ENCODE assay signal across 9 mouse cellular contexts in genomic region chr7:27326101-27326880, GRCm38 (mm10). TPM values are rescaled to one million over a fixed set of nuclear protein-coding genes. Genes with fewer than 3 reads are reported as not detected.
DNase-seq lines count a peak whose midpoint lies in the region; ATAC-seq lines count a peak whose summit lies in the region.
"Had no signal": no experiment of that assay in that cellular context is flagged by ENCODE, and none has a peak within 500 bp of the region (broad histone marks: within the 10 kb centered on the region; RNA-seq: fewer than 3 reads in every experiment).

No protein-coding gene starts in this region.

- 43% methylated on average over 34 of the region's 34 CpGs for WGBS in forebrain, embryonic 16.5 days
- WGBS in hindbrain, embryonic 16.5 days: 30% methylated on average over 34 of the region's 34 CpGs
- WGBS in liver, embryonic 16.5 days (ENCODE audit: insufficient replicate concordance): 37% methylated on average over 34 of the region's 34 CpGs
- 52% methylated on average over 34 of the region's 34 CpGs for WGBS in stomach, embryonic 14.5 days

- H3K9me3 ChIP-seq in forebrain, embryonic 16.5 days (ENCODE audit: control insufficient read depth, low read length): no peaks in the 10 kb centered on the region
- H3K9me3 ChIP-seq in hindbrain, embryonic 16.5 days (ENCODE audit: control insufficient read depth, low read length): no peaks in the 10 kb centered on the region
- no peaks in the 10 kb centered on the region for H3K9me3 ChIP-seq in liver, embryonic 16.5 days (replicated peaks; ENCODE audit: control insufficient read depth, low read length)
- H3K9me3 ChIP-seq in stomach, embryonic 14.5 days (ENCODE audit: control insufficient read depth, low read depth, low read length): no peaks in the 10 kb centered on the region

- no peak overlapping the region for H3K9ac ChIP-seq in forebrain, embryonic 16.5 days (replicated peaks; ENCODE audit: low read depth, low read length)
- peak overlapping the region; percentile 31; the same call in 1 of the 2 replicates for H3K9ac ChIP-seq in hindbrain, embryonic 16.5 days (ENCODE audit: low read depth, low read length)
- H3K9ac ChIP-seq in liver, embryonic 16.5 days (ENCODE audit: low read depth, low read length): no peak overlapping the region
- H3K9ac ChIP-seq in stomach, embryonic 14.5 days (replicated peaks; ENCODE audit: low read depth, low read length): no peak overlapping the region

- H3K4me1 ChIP-seq in forebrain, embryonic 16.5 days (replicated peaks; ENCODE audit: control insufficient read depth, insufficient read depth, low read length): peaks cover 22% of the 10 kb centered on the region
- peaks cover 22% of the 10 kb centered on the region for H3K4me1 ChIP-seq in hindbrain, embryonic 16.5 days (ENCODE audit: control insufficient read depth, insufficient read depth, low read depth, low read length)
- H3K4me1 ChIP-seq in liver, embryonic 16.5 days (ENCODE audit: control insufficient read depth, low read depth, low read length): peaks cover 16% of the 10 kb centered on the region
- H3K4me1 ChIP-seq in stomach, embryonic 14.5 days (ENCODE audit: control insufficient read depth, insufficient read depth, low read length): peaks cover 28% of the 10 kb centered on the region

- H3K4me3 ChIP-seq in forebrain, embryonic 16.5 days (replicated peaks; ENCODE audit: low read length): no peak overlapping the region
- H3K4me3 ChIP-seq in hindbrain, embryonic 16.5 days (ENCODE audit: low read length): no peak overlapping the region
- no peak overlapping the region for H3K4me3 ChIP-seq in liver, embryonic 16.5 days (ENCODE audit: low read depth, low read length)
- no peak overlapping the region for H3K4me3 ChIP-seq in stomach, embryonic 14.5 days (ENCODE audit: low read depth, low read length)

- H3K27me3 ChIP-seq in forebrain, embryonic 16.5 days (replicated peaks; ENCODE audit: control insufficient read depth, insufficient read depth, low read length): peaks cover 51% of the 10 kb centered on the region
- H3K27me3 ChIP-seq in hindbrain, embryonic 16.5 days (replicated peaks; ENCODE audit: control insufficient read depth, insufficient read depth, low read length): peaks cover 57% of the 10 kb centered on the region
- H3K27me3 ChIP-seq in liver, embryonic 16.5 days (ENCODE audit: control insufficient read depth, insufficient read depth, low read depth, low read length): peaks cover 78% of the 10 kb centered on the region
- H3K27me3 ChIP-seq in stomach, embryonic 14.5 days (ENCODE audit: control insufficient read depth, insufficient read depth, low read length): 0 out of 2 replicates have a peak, but pooled peaks cover 4% of the 10 kb centered on the region

- H3K4me2 ChIP-seq in forebrain, embryonic 16.5 days (ENCODE audit: low read length): peak overlapping the region; percentile 41; the same call in 1 of the 2 replicates
- H3K4me2 ChIP-seq in hindbrain, embryonic 16.5 days (ENCODE audit: low read length): peak overlapping the region; percentile 50
- peak overlapping the region; percentile 26; the same call in 1 of the 2 replicates for H3K4me2 ChIP-seq in liver, embryonic 16.5 days (ENCODE audit: low read depth, low read length)
- peak overlapping the region; percentile 27 for H3K4me2 ChIP-seq in stomach, embryonic 14.5 days (replicated peaks; ENCODE audit: low read depth, low read length)

- H3K36me3 ChIP-seq in forebrain, embryonic 16.5 days (ENCODE audit: control insufficient read depth, insufficient read depth): no peaks in the 10 kb centered on the region
- H3K36me3 ChIP-seq in hindbrain, embryonic 16.5 days (ENCODE audit: control insufficient read depth, insufficient read depth, low read length): no peaks in the 10 kb centered on the region
- H3K36me3 ChIP-seq in liver, embryonic 16.5 days (ENCODE audit: control insufficient read depth, insufficient read depth): no peaks in the 10 kb centered on the region
- peaks cover 40% of the 10 kb centered on the region for H3K36me3 ChIP-seq in stomach, embryonic 14.5 days (ENCODE audit: control insufficient read depth, insufficient read depth, low read length)

- no peak overlapping the region for H3K27ac ChIP-seq in forebrain, embryonic 16.5 days (ENCODE audit: low read length)
- no peak overlapping the region for H3K27ac ChIP-seq in hindbrain, embryonic 16.5 days (ENCODE audit: low read depth, low read length)
- no peak overlapping the region for H3K27ac ChIP-seq in liver, embryonic 16.5 days (ENCODE audit: low read length)
- H3K27ac ChIP-seq in stomach, embryonic 14.5 days (ENCODE audit: low read length): no peak overlapping the region

- peak; percentile 35 for DNase-seq in embryo, embryonic 11 days
- no peak for DNase-seq in embryo, embryonic 10.5 days (ENCODE audit: low spot score)

- no peak for ATAC-seq in forebrain, embryonic 16.5 days
- ATAC-seq in hindbrain, embryonic 16.5 days: no peak
- ATAC-seq in liver, embryonic 16.5 days (ENCODE audit: low read depth): no peak
- no peak for ATAC-seq in stomach, embryonic 14.5 days (ENCODE audit: insufficient number of reproducible peaks, insufficient read depth, low FRiP score, low read depth)
- ATAC-seq in megakaryocyte progenitor cell, adult 5-6 weeks (replicated peaks; ENCODE audit: poor library complexity): no peak
- ATAC-seq in CD4-positive, CD25-positive, alpha-beta regulatory T cell, adult 4 months: no peak

RNA-seq across cellular contexts. Expression of gene Ltbp4, which starts 11.2 kb away (rescaled TPM):
- polyA plus RNA-seq in forebrain, embryonic 16.5 days (2015; fragmentation: Nextera tagmentation; extraction: Ambion mirVana): 13.3 and 18.2 TPM in 2 replicates
- polyA plus RNA-seq in hindbrain, embryonic 16.5 days (2015; fragmentation: Nextera tagmentation; extraction: Ambion mirVana): 14.1 and 17.2 TPM in 2 replicates
- polyA plus RNA-seq in liver, embryonic 16.5 days (2015; fragmentation: Nextera tagmentation; extraction: Ambion mirVana): 5.2 and 7.6 TPM in 2 replicates
- polyA plus RNA-seq in stomach, embryonic 14.5 days (2014; fragmentation: Nextera tagmentation; extraction: Ambion mirVana): 178 and 189 TPM in 2 replicates
- total RNA-seq in megakaryocyte progenitor cell, adult 5-6 weeks (2015): 0.05 TPM in 1 of 2 replicates, not detected in the other
- total RNA-seq in megakaryocyte progenitor cell, adult 5-6 weeks (2017): not detected in 2 replicates
- 1 to 10 TPM in 1 of 2 experiments, under 1 TPM in 1; 0.77 to 2.0 TPM for polyA plus RNA-seq in CD4-positive, CD25-positive, alpha-beta regulatory T cell, adult 4 months (2017; shearing (Covaris generic))

RNA-seq across cellular contexts. Expression of gene Shkbp1, which starts 29.5 kb away (rescaled TPM):
- polyA plus RNA-seq in forebrain, embryonic 16.5 days (2015; fragmentation: Nextera tagmentation; extraction: Ambion mirVana): 88.1 and 95.5 TPM in 2 replicates
- 31.6 and 38.0 TPM in 2 replicates for polyA plus RNA-seq in hindbrain, embryonic 16.5 days (2015; fragmentation: Nextera tagmentation; extraction: Ambion mirVana)
- 16.1 and 16.5 TPM in 2 replicates for polyA plus RNA-seq in liver, embryonic 16.5 days (2015; fragmentation: Nextera tagmentation; extraction: Ambion mirVana)
- polyA plus RNA-seq in stomach, embryonic 14.5 days (2014; fragmentation: Nextera tagmentation; extraction: Ambion mirVana): 41.5 and 41.6 TPM in 2 replicates
- total RNA-seq in megakaryocyte progenitor cell, adult 5-6 weeks (2015): 18.8 and 23.9 TPM in 2 replicates
- total RNA-seq in megakaryocyte progenitor cell, adult 5-6 weeks (2017): 10.7 and 11.0 TPM in 2 replicates
- 10 to 100 TPM; 49.2 to 76.0 TPM for polyA plus RNA-seq in CD4-positive, CD25-positive, alpha-beta regulatory T cell, adult 4 months (2017; shearing (Covaris generic))

RNA-seq across cellular contexts. Expression of gene Gm20479, which starts 30.9 kb away (rescaled TPM):
- not detected in 2 replicates for polyA plus RNA-seq in forebrain, embryonic 16.5 days (2015; fragmentation: Nextera tagmentation; extraction: Ambion mirVana)
- polyA plus RNA-seq in hindbrain, embryonic 16.5 days (2015; fragmentation: Nextera tagmentation; extraction: Ambion mirVana): not detected in 2 replicates
- 0.23 and 0.44 TPM in 2 replicates for polyA plus RNA-seq in liver, embryonic 16.5 days (2015; fragmentation: Nextera tagmentation; extraction: Ambion mirVana)
- polyA plus RNA-seq in stomach, embryonic 14.5 days (2014; fragmentation: Nextera tagmentation; extraction: Ambion mirVana): 0.53 and 1.9 TPM in 2 replicates
- total RNA-seq in megakaryocyte progenitor cell, adult 5-6 weeks (2015): not detected in 2 replicates
- not detected in 2 replicates for total RNA-seq in megakaryocyte progenitor cell, adult 5-6 weeks (2017)
- polyA plus RNA-seq in CD4-positive, CD25-positive, alpha-beta regulatory T cell, adult 4 months (2017; shearing (Covaris generic)): not detected
- polyA plus RNA-seq: gonadal fat pad, adult 2 months had no signal
